Mouse (Mus musculus) forebrain, embryonic 14.5 days (tissue): ENCODE results near the gene Ssh3. TPM values are rescaled to one million over a fixed set of nuclear protein-coding genes. Genes with fewer than 3 reads are reported as not detected.

ENCODE experiments used
- ATAC-seq: fragments of 200-750 bp; cut with Nextera tagmentation; 2 replicates; pipeline ENCODE4 v1.8.0; 2017; ENCODE audit warnings: mild to moderate bottlenecking, moderate library complexity
- DNase-seq: peaks from one replicate; pipeline ENCODE4 v3.0.0-alpha.2; 2015; ENCODE audit warnings: low spot score
- H3K27ac ChIP-seq: fragments of 300-500 bp; sonication (generic); 2 replicates; pipeline ENCODE4 v1.5.1; 2014; ENCODE audit warnings: low read depth, mild to moderate bottlenecking, control low read depth, low read length, moderate library complexity
- H3K27me3 ChIP-seq: fragments of 300-500 bp; sonication (generic); replicated peaks from 2 replicates; pipeline ENCODE4 v1.6.1; 2014; ENCODE audit warnings: low read length, control low read depth, mixed read lengths; ENCODE audit not compliant: control insufficient read depth, insufficient read depth
- H3K36me3 ChIP-seq: fragments of 300-500 bp; sonication (generic); 2 replicates; pipeline ENCODE4 v1.6.1; 2014; ENCODE audit warnings: low read length, control low read depth; ENCODE audit not compliant: control insufficient read depth, insufficient read depth
- H3K4me1 ChIP-seq: fragments of 300-500 bp; sonication (generic); 2 replicates; pipeline ENCODE4 v1.6.1; 2014; ENCODE audit warnings: antibody characterized with exemption, low read length, control low read depth; ENCODE audit not compliant: control insufficient read depth, insufficient read depth
- H3K4me2 ChIP-seq: fragments of 300-500 bp; sonication (generic); 2 replicates; pipeline ENCODE4 v1.6.1; 2014; ENCODE audit warnings: mild to moderate bottlenecking, control low read depth, low read length
- H3K4me3 ChIP-seq: fragments of 300-500 bp; sonication (generic); 2 replicates; pipeline ENCODE4 v1.5.1; 2014; ENCODE audit warnings: low read depth, low read length, control low read depth
- H3K9ac ChIP-seq: fragments of 300-500 bp; sonication (generic); 2 replicates; pipeline ENCODE4 v1.6.1; 2014; ENCODE audit warnings: mild to moderate bottlenecking, low read length, control low read depth, moderate library complexity
- H3K9me3 ChIP-seq: fragments of 300-500 bp; sonication (generic); replicated peaks from 2 replicates; pipeline ENCODE4 v1.6.1; 2016; ENCODE audit warnings: low read length, control low read depth, mixed read lengths; ENCODE audit not compliant: control insufficient read depth
- WGBS: fragments of 180-500 bp; shearing (Covaris S2); extraction: QIAGEN DNeasy Blood & Tissue Kit; methylation state at CpG from one replicate; pipeline ENCODE4 v1.1.7; 2014; 5-methylcytosine and 5-hydroxymethylcytosine counted together
- polyA plus RNA-seq: library from polyadenylated mRNA; unstranded; fragments of >200 nt; fragmentation: Nextera tagmentation; extraction: Ambion mirVana; gene quantifications from 2 replicates; pipeline ENCODE4 v1.2.1, GENCODE M21; 2014

Gene Ssh3
- polyA plus RNA-seq, 1 experiment from 2014 or later: 4.0 TPM

- Histone ChIP-seq H3K9ac (no peak overlapping the region), H3K27me3 (peaks cover 26% of the 10 kb centered on the region)
These were observed 50.2 kb downstream of the Ssh3 start for GRCm38 (mm10) chr19:4218784-4219183.

GRCm38 (mm10) chr19:4218293-4218692 is 50.7 kb downstream of the Ssh3 start:
- Histone ChIP-seq H3K36me3 (no peaks in the 10 kb centered on the region), H3K27me3 (peaks cover 27% of the 10 kb centered on the region)
- 84% methylated on average over 11 of the region's 11 CpGs for WGBS

More at GRCm38 (mm10) chr19:4218784-4219183, 50.2 kb downstream of the Ssh3 start:
- Histone ChIP-seq H3K9me3 (no peaks in the 10 kb centered on the region), H3K4me3 (no peak overlapping the region), H3K36me3 (no peaks in the 10 kb centered on the region), H3K4me1 (peaks cover 21% of the 10 kb centered on the region), H3K27ac (no peak overlapping the region), H3K4me2 (no peak overlapping the region)
- DNase-seq (no peak), ATAC-seq (no peak)
- 72% methylated on average over 1 of the region's 1 CpGs for WGBS

GRCm38 (mm10) chr19:4217855-4218254 is 51.1 kb downstream of the Ssh3 start:
- peaks cover 31% of the 10 kb centered on the region for H3K27me3 ChIP-seq

More at GRCm38 (mm10) chr19:4218293-4218692, 50.7 kb downstream of the Ssh3 start:
- H3K9ac ChIP-seq: no peak overlapping the region
- H3K27ac ChIP-seq: no peak overlapping the region
- no peaks in the 10 kb centered on the region for H3K9me3 ChIP-seq
- no peak overlapping the region for H3K4me3 ChIP-seq
- peaks cover 21% of the 10 kb centered on the region for H3K4me1 ChIP-seq
- H3K4me2 ChIP-seq: no peak overlapping the region
- no peak for DNase-seq
- no peak for ATAC-seq

GRCm38 (mm10) chr19:4217140-4217539 is 51.8 kb downstream of the Ssh3 start:
- DNase-seq: no peak
- no peak overlapping the region for H3K27ac ChIP-seq
- no peak overlapping the region for H3K9ac ChIP-seq
- peaks cover 21% of the 10 kb centered on the region for H3K4me1 ChIP-seq
- H3K4me3 ChIP-seq: no peak overlapping the region
- WGBS: 7% methylated on average over 5 of the region's 5 CpGs
- peaks cover 37% of the 10 kb centered on the region for H3K27me3 ChIP-seq
- no peak overlapping the region for H3K4me2 ChIP-seq
- no peak for ATAC-seq
- H3K9me3 ChIP-seq: no peaks in the 10 kb centered on the region
- no peaks in the 10 kb centered on the region for H3K36me3 ChIP-seq

More at GRCm38 (mm10) chr19:4217855-4218254, 51.1 kb downstream of the Ssh3 start:
- peaks cover 21% of the 10 kb centered on the region for H3K4me1 ChIP-seq
- H3K4me3 ChIP-seq: no peak overlapping the region
- no peaks in the 10 kb centered on the region for H3K36me3 ChIP-seq
- WGBS: 32% methylated on average over 3 of the region's 3 CpGs
- ATAC-seq (no peak), DNase-seq (no peak)
- H3K9ac ChIP-seq: no peak overlapping the region
- H3K9me3 ChIP-seq: no peaks in the 10 kb centered on the region
- H3K27ac ChIP-seq: no peak overlapping the region
- no peak overlapping the region for H3K4me2 ChIP-seq

- WGBS: 30% methylated on average over 14 of the region's 14 CpGs
- H3K36me3 ChIP-seq: no peaks in the 10 kb centered on the region
- DNase-seq (peak; percentile 52), ATAC-seq (no peak)
- H3K27ac ChIP-seq: no peak overlapping the region
- peaks cover 21% of the 10 kb centered on the region for H3K4me1 ChIP-seq
- no peaks in the 10 kb centered on the region for H3K9me3 ChIP-seq
- H3K4me3 ChIP-seq: no peak overlapping the region
- peak overlapping the region; percentile 21; the same call in 1 of the 2 replicates for H3K9ac ChIP-seq
- peaks cover 41% of the 10 kb centered on the region for H3K27me3 ChIP-seq
- 0 out of 2 replicates have a peak overlapping the region, but pooled peaks have one; percentile 7 for H3K4me2 ChIP-seq
These were observed 52.8 kb downstream of the Ssh3 start for GRCm38 (mm10) chr19:4216041-4216685.

GRCm38 (mm10) chr19:4215451-4215840 is 53.5 kb downstream of the Ssh3 start:
- peak overlapping the region; percentile 51 for H3K4me3 ChIP-seq
- H3K4me2 ChIP-seq: peak overlapping the region; percentile 94
- H3K36me3 ChIP-seq: no peaks in the 10 kb centered on the region
- peak overlapping the region; percentile 69 for H3K9ac ChIP-seq
- no peak for ATAC-seq
- DNase-seq: no peak
- peaks cover 41% of the 10 kb centered on the region for H3K27me3 ChIP-seq
- 2% methylated on average over 13 of the region's 21 CpGs for WGBS
- no peaks in the 10 kb centered on the region for H3K9me3 ChIP-seq
- no peak overlapping the region for H3K27ac ChIP-seq
- H3K4me1 ChIP-seq: peaks cover 16% of the 10 kb centered on the region

- H3K27me3 ChIP-seq: peaks cover 41% of the 10 kb centered on the region
- no peaks in the 10 kb centered on the region for H3K9me3 ChIP-seq
- H3K9ac ChIP-seq: peak overlapping the region; percentile 69
- H3K4me2 ChIP-seq: peak overlapping the region; percentile 94
- DNase-seq (no peak), ATAC-seq (peak; percentile 32; the same call in 1 of the 2 replicates)
- under 1% methylated on average over 51 of the region's 81 CpGs for WGBS
- no peaks in the 10 kb centered on the region for H3K36me3 ChIP-seq
- peaks cover 15% of the 10 kb centered on the region for H3K4me1 ChIP-seq
- H3K4me3 ChIP-seq: peak overlapping the region; percentile 51
- no peak overlapping the region for H3K27ac ChIP-seq
These were observed 54.1 kb downstream of the Ssh3 start for GRCm38 (mm10) chr19:4214771-4215450.

GRCm38 (mm10) chr19:4214071-4214770 is 54.8 kb downstream of the Ssh3 start, which contains the start of the genes Clcf1 and AC109138.7:
Gene Clcf1 (plus strand): TSS chr19:4214238.
Gene AC109138.7 (plus strand): TSS chr19:4214357.
- Histone ChIP-seq H3K27me3 (peaks cover 41% of the 10 kb centered on the region), H3K9me3 (no peaks in the 10 kb centered on the region), H3K4me2 (peak within 1 kb of the TSS; percentile 94), H3K27ac (no peak within 1 kb of the TSS), H3K36me3 (no peaks in the 10 kb centered on the region), H3K4me1 (peaks cover 15% of the 10 kb centered on the region), H3K4me3 (peak within 1 kb of the TSS; percentile 51), H3K9ac (peak within 1 kb of the TSS; percentile 69)
- ATAC-seq: peak; percentile 61
- no peak for DNase-seq
- under 1% methylated on average over 45 of the region's 49 CpGs for WGBS
